Mouse (Mus musculus): ENCODE measurements around the gene Hspb8. TPM values are rescaled to one million over a fixed set of nuclear protein-coding genes. Genes with fewer than 3 reads are reported as not detected.

The Hspb8 gene
- polyA plus RNA-seq, 1 experiment from 2014 or later, result 6.1 TPM

GRCm38 (mm10) chr5:116380384-116380783, 42.3 kb downstream of the Hspb8 start:
- Histone ChIP-seq H3K9me3 (no peaks in the 10 kb centered on the region), H3K4me1 (replicated peaks) (peaks cover 20% of the 10 kb centered on the region), H3K4me2 (no peak overlapping the region), H3K27ac (peak overlapping the region; percentile 32; the same call in 1 of the 2 replicates), H3K36me3 (no peaks in the 10 kb centered on the region), H3K4me3 (no peak overlapping the region), H3K27me3 (no peaks in the 10 kb centered on the region), H3K9ac (no peak overlapping the region)
- WGBS, result 87% methylated on average over 7 of the region's 7 CpGs
- no peak for ATAC-seq (ENCODE audit: low FRiP score)

GRCm38 (mm10) chr5:116378872-116379271, 43.8 kb downstream of the Hspb8 start:
- ATAC-seq (ENCODE audit: low FRiP score), result no peak
- Histone ChIP-seq H3K36me3 (no peaks in the 10 kb centered on the region), H3K27ac (no peak overlapping the region; the same call in 1 of the 2 replicates), H3K9ac (no peak overlapping the region), H3K27me3 (no peaks in the 10 kb centered on the region), H3K4me3 (no peak overlapping the region), H3K4me2 (no peak overlapping the region), H3K9me3 (no peaks in the 10 kb centered on the region), H3K4me1 (replicated peaks) (peaks cover 20% of the 10 kb centered on the region)
- 76% methylated on average over 5 of the region's 5 CpGs for WGBS

GRCm38 (mm10) chr5:116367923-116368322, 54.7 kb downstream of the Hspb8 start:
- H3K9ac ChIP-seq, result no peak overlapping the region
- H3K4me1 ChIP-seq (replicated peaks), result peaks cover 17% of the 10 kb centered on the region
- no peak overlapping the region for H3K4me2 ChIP-seq
- ATAC-seq (ENCODE audit: low FRiP score), result no peak
- no peaks in the 10 kb centered on the region for H3K36me3 ChIP-seq
- H3K27ac ChIP-seq, result peak overlapping the region; percentile 76
- H3K9me3 ChIP-seq, result no peaks in the 10 kb centered on the region
- no peak overlapping the region for H3K4me3 ChIP-seq
- 44% methylated on average over 9 of the region's 9 CpGs for WGBS
- no peaks in the 10 kb centered on the region for H3K27me3 ChIP-seq

DNA sequence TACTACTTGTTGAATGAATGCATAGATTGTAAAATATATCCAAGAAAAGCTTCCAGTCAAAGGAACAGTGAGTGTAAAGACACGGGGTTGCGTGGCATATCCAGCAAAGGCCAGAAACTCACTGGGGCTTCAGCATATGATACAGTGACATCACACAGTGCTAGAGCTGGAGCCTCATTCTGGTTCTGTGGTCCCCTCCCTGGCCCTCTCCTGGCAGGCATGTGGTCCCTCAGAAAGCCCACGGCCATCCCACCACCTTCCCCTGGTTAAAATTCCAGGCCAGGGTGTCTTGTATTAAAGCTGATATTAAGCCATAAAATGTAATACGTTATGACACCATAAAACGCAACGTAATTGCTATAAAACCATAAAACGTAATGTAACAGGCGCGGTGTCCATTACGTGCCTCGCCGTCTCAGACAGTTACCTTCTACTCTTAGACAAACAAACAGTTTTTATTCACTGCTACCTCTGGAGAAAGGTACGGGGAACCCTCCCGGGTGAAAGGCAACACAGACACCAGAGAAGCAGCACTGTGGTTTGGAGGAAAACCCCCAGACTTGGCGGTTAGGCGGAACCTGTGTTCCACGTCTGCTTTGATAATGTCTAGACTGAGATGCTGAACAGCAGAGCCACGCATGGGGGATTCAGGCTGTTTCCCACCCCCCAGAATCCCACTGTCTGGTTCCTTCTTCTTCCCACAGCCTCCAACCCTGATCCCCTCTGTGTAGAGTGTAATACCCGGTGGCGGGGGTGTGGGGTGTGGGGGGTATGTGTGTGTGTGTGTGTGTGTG, 55.6 kb downstream of the Hspb8 start:
- no peaks in the 10 kb centered on the region for H3K9me3 ChIP-seq
- no peak overlapping the region for H3K4me3 ChIP-seq
- no peaks in the 10 kb centered on the region for H3K36me3 ChIP-seq
- H3K4me2 ChIP-seq, result no peak overlapping the region
- no peak overlapping the region for H3K9ac ChIP-seq
- WGBS, result 73% methylated on average over 20 of the region's 20 CpGs
- H3K27me3 ChIP-seq, result no peaks in the 10 kb centered on the region
- peak overlapping the region; percentile 76 for H3K27ac ChIP-seq
- ATAC-seq (ENCODE audit: low FRiP score), result no peak
- peaks cover 17% of the 10 kb centered on the region for H3K4me1 ChIP-seq (replicated peaks)

DNA sequence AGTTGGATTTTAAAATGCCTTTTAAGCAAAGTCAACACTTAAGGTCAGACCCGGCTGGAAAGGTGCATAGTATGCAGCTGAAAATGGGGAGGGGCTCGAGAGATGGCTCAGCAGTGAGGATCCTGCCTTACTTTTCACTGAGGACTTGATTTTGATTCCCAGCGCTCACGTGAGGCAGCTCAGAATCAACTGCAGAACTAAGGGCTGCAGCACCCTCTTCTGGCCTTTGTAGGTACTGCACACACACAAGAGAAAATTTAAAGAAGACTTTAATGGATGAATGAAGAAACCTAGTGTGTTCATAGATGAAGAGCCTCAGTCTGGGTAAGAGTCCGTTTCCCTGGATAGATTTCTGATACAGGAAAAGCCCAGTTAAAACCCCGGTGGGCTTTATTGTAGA, 61.3 kb downstream of the Hspb8 start:
- no peak overlapping the region for H3K4me2 ChIP-seq
- 80% methylated on average over 6 of the region's 6 CpGs for WGBS

GRCm38 (mm10) chr5:116360751-116361150, 61.9 kb downstream of the Hspb8 start:
- no peaks in the 10 kb centered on the region for H3K27me3 ChIP-seq
- no peak overlapping the region for H3K4me2 ChIP-seq
- no peak overlapping the region for H3K9ac ChIP-seq
- 65% methylated on average over 4 of the region's 4 CpGs for WGBS
- H3K4me3 ChIP-seq, result no peak overlapping the region
- no peaks in the 10 kb centered on the region for H3K36me3 ChIP-seq
- ATAC-seq (ENCODE audit: low FRiP score), result no peak
- H3K9me3 ChIP-seq, result no peaks in the 10 kb centered on the region
- H3K27ac ChIP-seq, result no peak overlapping the region
- H3K4me1 ChIP-seq (replicated peaks), result 0 out of 2 replicates have a peak, but pooled peaks cover 5% of the 10 kb centered on the region

More for the DNA sequence above, 61.3 kb downstream of the Hspb8 start:
- no peak for ATAC-seq (ENCODE audit: low FRiP score)
- no peaks in the 10 kb centered on the region for H3K9me3 ChIP-seq
- H3K27me3 ChIP-seq, result no peaks in the 10 kb centered on the region
- H3K4me3 ChIP-seq, result no peak overlapping the region
- H3K27ac ChIP-seq, result no peak overlapping the region
- no peaks in the 10 kb centered on the region for H3K36me3 ChIP-seq
- H3K4me1 ChIP-seq (replicated peaks), result 0 out of 2 replicates have a peak, but pooled peaks cover 5% of the 10 kb centered on the region
- H3K9ac ChIP-seq, result no peak overlapping the region

Other genes with a start within 250 kb of the Hspb8 start
- 2.4 and 2.6 TPM in 2 replicates for gene Ccdc60, start 133.9 kb downstream of the Hspb8 start, polyA plus RNA-seq (2015; fragmentation: Nextera tagmentation; extraction: Ambion mirVana)
- 21.8 and 23.6 TPM in 2 replicates for gene Srrm4, start 169.0 kb upstream of the Hspb8 start, polyA plus RNA-seq (2015; fragmentation: Nextera tagmentation; extraction: Ambion mirVana)